In the genomic region with DNA sequence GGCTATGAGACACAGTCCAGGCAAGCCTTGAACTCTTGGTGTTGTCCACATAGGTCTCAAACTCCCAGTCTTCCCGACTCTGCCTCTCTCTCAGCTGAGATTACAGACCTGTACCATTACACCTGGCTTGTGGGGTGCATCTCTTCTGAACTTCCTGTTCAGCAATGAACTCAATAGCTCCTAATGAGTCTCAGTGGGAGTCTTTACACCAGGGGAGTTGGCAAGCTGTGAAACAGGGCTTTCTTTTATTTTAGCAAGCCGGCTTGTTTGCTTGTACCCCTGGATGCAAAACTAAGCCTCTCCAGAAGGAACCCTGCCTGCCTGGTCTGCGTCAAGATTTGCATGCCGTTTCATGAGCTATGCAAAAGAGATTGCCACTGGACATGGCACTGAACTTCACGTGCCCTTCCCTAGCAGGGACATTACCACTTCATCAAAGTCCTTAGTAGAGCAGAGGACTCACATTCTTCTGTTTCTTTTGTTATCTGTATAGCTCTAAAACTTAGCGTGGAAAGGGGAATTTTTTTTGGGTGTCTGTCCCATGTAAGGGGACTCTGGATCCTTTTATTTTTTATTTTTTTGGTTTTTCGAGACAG, we compare ENCODE assay signal across 26 mouse cellular contexts. TPM values are rescaled to one million over a fixed set of nuclear protein-coding genes. Genes with fewer than 3 reads are reported as not detected.
DNase-seq lines count a peak whose midpoint lies in the region; ATAC-seq lines count a peak whose summit lies in the region.
"Had no signal": no experiment of that assay in that cellular context is flagged by ENCODE, and none has a peak within 500 bp of the region (broad histone marks: within the 10 kb centered on the region; RNA-seq: fewer than 3 reads in every experiment).

No protein-coding gene starts in this region.

- peak; percentile 19 for DNase-seq in embryonic facial prominence, embryonic 14.5 days (ENCODE audit: low spot score)
- DNase-seq in embryonic facial prominence, embryonic 10.5 days (ENCODE audit: low spot score): no peak
- DNase-seq in A20 (ENCODE audit: low read depth, low spot score) (peak; percentile 68), ES-CJ7 (ENCODE audit: low read depth, low spot score) (peak; percentile 77), R1 (ENCODE audit: low read depth, low spot score) (peak; percentile 89)
- no peak for DNase-seq in left cerebral cortex, adult 18-20 months (ENCODE audit: low spot score in 2 of 2)
- DNase-seq in layer of hippocampus, postnatal 10 days (ENCODE audit: low spot score in 2 of 2): no peak
- DNase-seq: adrenal gland, adult 2 months; adrenal gland, postnatal 10 days; adrenal gland, postnatal 25 days; cerebellum, adult 11 months; cerebellum, adult 18-20 months; cerebellum, adult 8-10 months; cerebellum, adult 9-11 months; cerebellum, postnatal 14 days; cerebellum, postnatal 36 days; embryo, embryonic 11 days had no signal

- no peak for ATAC-seq in embryonic facial prominence, embryonic 14.5 days (ENCODE audit: low read depth)
- ATAC-seq: forebrain, embryonic 14.5 days; forebrain, embryonic 16.5 days; Patski had no signal

- no peaks in the 10 kb centered on the region for H3K4me1 ChIP-seq in embryonic facial prominence, embryonic 14.5 days (ENCODE audit: control insufficient read depth, insufficient read depth, low read length)
- peaks cover 3% of the 10 kb centered on the region; the same call in 1 of the 2 replicates for H3K4me1 ChIP-seq in embryonic facial prominence, embryonic 10.5 days
- H3K4me1 ChIP-seq: embryonic facial prominence, embryonic 12.5 days had no signal

- H3K4me2 ChIP-seq in embryonic facial prominence, embryonic 14.5 days (ENCODE audit: low read depth, low read length): no peak overlapping the region
- H3K4me2 ChIP-seq: embryonic facial prominence, embryonic 12.5 days; embryonic facial prominence, embryonic 15.5 days; forebrain, embryonic 12.5 days had no signal

- WGBS in embryonic facial prominence, embryonic 14.5 days: 46% methylated on average over 7 of the region's 7 CpGs
- 43% methylated on average over 7 of the region's 7 CpGs for WGBS in embryonic facial prominence, embryonic 10.5 days

- no peaks in the 10 kb centered on the region for H3K36me3 ChIP-seq in embryonic facial prominence, embryonic 14.5 days (ENCODE audit: control insufficient read depth, insufficient read depth, low read length)
- H3K36me3 ChIP-seq in embryonic facial prominence, embryonic 10.5 days (replicated peaks): no peaks in the 10 kb centered on the region
- H3K36me3 ChIP-seq: embryonic facial prominence, embryonic 12.5 days; embryonic facial prominence, embryonic 15.5 days; forebrain, embryonic 10.5 days; forebrain, embryonic 12.5 days; G1E had no signal

- H3K9me3 ChIP-seq in embryonic facial prominence, embryonic 14.5 days (ENCODE audit: control insufficient read depth, low read length): no peaks in the 10 kb centered on the region
- 0 out of 2 replicates have a peak, but pooled peaks cover 4% of the 10 kb centered on the region for H3K9me3 ChIP-seq in embryonic facial prominence, embryonic 10.5 days
- H3K9me3 ChIP-seq: embryonic facial prominence, embryonic 12.5 days; embryonic facial prominence, embryonic 15.5 days; forebrain, embryonic 10.5 days had no signal

- no peak overlapping the region for H3K4me3 ChIP-seq in embryonic facial prominence, embryonic 14.5 days (ENCODE audit: low read depth, low read length)
- no peak overlapping the region for H3K4me3 ChIP-seq in embryonic facial prominence, embryonic 10.5 days
- H3K4me3 ChIP-seq: embryonic facial prominence, embryonic 12.5 days; embryonic facial prominence, embryonic 15.5 days; erythroblast, embryonic 14.5 days; forebrain, embryonic 10.5 days; forebrain, embryonic 12.5 days had no signal

- H3K9ac ChIP-seq in embryonic facial prominence, embryonic 14.5 days (ENCODE audit: low read depth, low read length): no peak overlapping the region
- H3K9ac ChIP-seq: embryonic facial prominence, embryonic 12.5 days; embryonic facial prominence, embryonic 15.5 days; forebrain, embryonic 12.5 days had no signal

- H3K27ac ChIP-seq in embryonic facial prominence, embryonic 14.5 days (replicated peaks; ENCODE audit: low read depth, low read length): no peak overlapping the region
- no peak overlapping the region for H3K27ac ChIP-seq in embryonic facial prominence, embryonic 10.5 days (replicated peaks)
- H3K27ac ChIP-seq: embryonic facial prominence, embryonic 12.5 days; embryonic facial prominence, embryonic 15.5 days; forebrain, embryonic 10.5 days; forebrain, embryonic 12.5 days had no signal

- no peaks in the 10 kb centered on the region for H3K27me3 ChIP-seq in embryonic facial prominence, embryonic 14.5 days (replicated peaks; ENCODE audit: control insufficient read depth, insufficient read depth, low read length)
- H3K27me3 ChIP-seq in embryonic facial prominence, embryonic 10.5 days (replicated peaks; ENCODE audit: low read depth, poor library complexity, severe bottlenecking): no peaks in the 10 kb centered on the region
- H3K27me3 ChIP-seq: embryonic facial prominence, embryonic 12.5 days; embryonic facial prominence, embryonic 15.5 days; forebrain, embryonic 12.5 days had no signal

RNA-seq across cellular contexts. Expression of a gene that starts 5.7 kb away (rescaled TPM):
- 27.0 and 27.7 TPM in 2 replicates for polyA plus RNA-seq in embryonic facial prominence, embryonic 14.5 days (2014; fragmentation: Nextera tagmentation; extraction: Ambion mirVana)
- 9.2 and 9.8 TPM in 2 replicates for polyA plus RNA-seq in embryonic facial prominence, embryonic 10.5 days (2016; fragmentation: Nextera tagmentation; extraction: Ambion mirVana)
- total RNA-seq in left cerebral cortex, adult 18-20 months (2021): 100 to 1,000 TPM; 299 to 317 TPM
- total RNA-seq in layer of hippocampus, postnatal 10 days (2021): 100 to 1,000 TPM; 338 to 353 TPM

Comparison
In these comparisons a context has a peak if more than half of its experiments do, and no peak if none do; other contexts are left out.
1. DNase-seq: peak in embryonic facial prominence, embryonic 14.5 days (single experiment), A20 (single experiment), ES-CJ7 (single experiment) and R1 (single experiment); none in embryonic facial prominence, embryonic 10.5 days (single experiment), left cerebral cortex, adult 18-20 months (0 of 2) and layer of hippocampus, postnatal 10 days (0 of 2).